Mouse (Mus musculus): ENCODE results near the gene Acacb.

The Acacb gene

DNA sequence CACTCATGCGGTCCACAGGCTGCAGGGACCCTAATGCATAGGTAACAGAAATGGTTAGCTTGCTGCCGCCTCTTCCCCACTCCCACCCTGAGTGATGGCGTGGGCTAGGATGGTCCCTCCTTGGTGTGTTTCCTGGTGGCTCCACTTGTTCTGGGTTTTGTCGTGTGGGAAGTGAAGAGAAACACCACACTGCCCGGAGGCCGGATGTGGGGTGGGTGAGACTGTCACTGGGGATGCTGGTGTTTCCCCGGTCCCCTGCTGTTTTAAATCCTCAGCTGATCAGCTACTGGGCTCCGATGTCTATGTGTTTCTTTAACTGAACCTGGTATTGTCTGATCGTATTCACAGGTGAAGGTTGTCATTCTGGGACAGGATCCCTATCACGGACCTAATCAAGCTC lies 10.8 kb upstream of the Acacb start:
- no peak for DNase-seq (ENCODE audit: low spot score in 2 of 2)

DNA sequence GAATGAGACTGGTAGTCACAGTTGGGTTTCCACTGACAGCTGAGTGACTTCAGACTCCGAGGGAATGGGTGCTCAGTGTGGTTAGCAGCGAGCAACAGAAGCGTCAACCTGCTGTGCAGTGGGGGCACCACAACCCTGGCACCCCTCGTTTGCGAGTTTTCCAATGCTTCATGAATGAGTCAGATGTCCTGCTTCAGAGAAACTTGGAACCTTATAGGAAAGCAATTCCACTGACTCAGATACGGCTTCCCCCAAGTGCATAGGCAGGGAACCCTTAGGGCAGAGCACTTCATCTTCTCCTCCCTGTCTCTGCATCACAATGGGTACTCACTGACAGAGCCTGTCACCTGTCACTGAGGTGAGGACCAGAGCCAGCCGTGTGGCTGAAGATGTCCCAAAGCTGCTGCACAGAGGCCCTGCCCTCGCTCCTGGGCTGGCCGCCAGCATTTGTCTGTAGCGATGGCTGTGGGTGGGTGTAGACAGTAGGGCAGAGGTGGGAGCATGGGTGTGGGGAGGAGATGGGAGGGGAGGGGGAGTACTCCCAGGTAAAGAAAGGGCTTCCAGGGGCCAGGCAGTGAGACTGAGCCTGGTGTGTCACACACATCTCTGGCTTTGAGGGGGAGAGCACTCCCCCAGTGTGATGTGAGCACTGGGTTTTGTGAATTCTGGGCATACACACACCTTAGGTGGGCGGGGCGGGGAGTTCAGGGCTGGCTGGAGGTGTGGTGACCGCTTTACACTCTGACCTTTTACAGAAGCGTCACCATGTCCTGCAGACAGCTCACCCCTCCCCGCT lies 8.7 kb upstream of the Acacb start:
- DNase-seq (ENCODE audit: low spot score in 2 of 2) = no peak

DNA sequence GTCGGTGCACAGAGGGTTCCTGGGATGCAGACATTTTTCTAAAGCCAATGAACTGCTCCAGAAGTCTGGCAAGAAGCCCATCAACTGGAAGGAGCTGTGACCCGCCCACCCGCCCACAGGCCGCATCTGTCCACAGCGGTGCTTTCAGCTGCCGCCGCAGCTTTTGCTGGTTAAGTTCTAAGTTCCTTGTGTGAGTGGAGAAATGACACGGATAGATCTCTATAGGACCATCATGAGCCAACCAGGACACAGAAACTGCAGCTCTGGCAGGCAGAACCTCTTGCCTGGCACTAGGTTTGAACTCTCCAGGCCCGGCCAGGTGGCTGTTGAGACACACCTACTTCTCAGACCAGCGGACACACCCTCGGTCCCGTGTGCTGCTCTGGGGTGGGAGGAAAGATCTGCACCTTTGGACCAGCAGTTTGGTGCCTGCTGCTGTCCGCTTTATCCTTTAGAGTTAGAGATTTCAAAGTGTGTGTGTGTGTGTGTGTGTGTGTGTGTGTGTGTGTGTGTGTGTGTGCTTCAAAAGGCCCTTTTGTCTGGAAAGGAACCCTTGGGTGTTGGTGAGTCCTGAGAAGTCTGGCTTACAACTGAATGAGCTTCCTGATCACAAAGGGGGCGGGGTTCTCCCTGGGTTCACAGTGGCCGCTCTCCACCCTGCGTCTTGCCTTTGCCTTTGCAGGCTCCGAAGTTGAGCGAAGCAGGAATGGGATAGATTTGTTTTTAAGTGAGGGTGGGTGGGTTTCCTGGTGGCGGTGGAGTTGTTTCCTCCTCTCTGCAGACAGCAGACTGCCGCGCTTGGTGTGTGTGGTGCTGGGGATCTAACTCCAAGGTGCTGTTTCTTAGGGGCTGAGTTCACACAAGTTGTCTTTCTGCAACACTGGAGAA lies 7.8 kb upstream of the Acacb start:
- no peak for DNase-seq (ENCODE audit: low spot score in 2 of 2)

DNA sequence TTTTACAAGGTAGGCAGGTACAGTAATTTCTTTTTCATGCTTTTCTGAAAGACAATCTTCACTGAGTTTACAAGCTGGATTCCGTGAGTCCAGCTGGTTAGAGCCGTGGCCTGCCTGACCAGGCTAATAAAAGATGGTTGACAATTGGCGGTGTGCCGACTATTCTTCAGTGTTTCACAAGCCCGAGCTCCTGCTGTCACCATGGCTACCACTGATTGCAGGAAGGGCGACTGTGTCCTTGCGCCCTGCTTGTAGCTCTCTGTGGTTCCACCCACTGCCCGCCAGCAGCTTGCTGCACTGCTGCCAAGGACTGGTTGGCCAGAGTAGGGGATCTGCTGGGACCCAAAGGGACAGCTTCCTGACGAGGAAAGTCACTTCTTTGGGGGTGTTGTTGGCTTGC lies 7.2 kb upstream of the Acacb start:
- DNase-seq (ENCODE audit: low spot score in 2 of 2) = peak in 1 of 2 experiments; percentile 75

DNA sequence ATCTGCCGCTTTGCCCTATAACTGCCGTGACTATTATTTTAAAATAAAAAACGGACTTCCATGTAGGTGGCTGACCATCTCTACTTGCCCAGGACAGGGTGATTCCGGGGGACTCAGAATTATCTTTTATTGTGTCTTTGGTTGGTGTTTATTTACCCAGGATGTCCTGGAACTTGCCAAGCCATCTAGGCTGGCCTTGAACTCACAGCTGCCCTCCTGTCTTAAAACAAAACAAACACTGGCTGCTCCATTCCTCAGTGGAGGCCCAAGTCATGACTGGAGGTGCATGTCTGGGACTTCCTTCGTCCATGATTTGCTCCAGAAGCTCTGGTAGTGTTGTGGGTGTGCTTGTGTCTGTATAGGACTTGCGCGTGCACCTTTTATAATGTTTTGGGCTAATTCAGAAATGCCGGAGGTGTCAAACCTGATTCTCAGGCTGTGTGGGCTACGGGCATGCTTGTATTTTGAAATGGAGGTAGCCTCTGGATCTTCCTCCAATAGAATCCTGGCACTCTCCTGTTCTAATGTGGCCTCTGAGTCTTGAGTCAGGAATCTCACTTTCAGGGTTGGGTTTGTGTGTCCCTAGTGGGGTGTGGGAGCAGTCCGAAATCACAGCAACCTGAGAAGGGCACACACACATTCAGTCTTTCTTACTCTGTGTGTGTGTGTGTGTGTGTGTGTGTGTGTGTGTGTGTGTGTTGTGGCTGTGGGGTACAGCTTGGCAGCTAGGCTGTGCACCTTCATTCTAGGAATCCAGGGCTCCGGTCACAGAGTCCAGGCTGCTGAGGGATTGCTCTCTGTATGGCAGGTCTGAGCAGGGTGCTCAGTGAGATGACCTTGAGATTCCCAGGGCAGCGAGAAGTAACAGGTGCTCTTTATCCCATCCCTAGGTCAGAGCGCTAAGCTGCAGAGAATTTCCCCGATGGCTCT lies 973 bp downstream of the Acacb start:
- no peak for DNase-seq (ENCODE audit: low spot score in 2 of 2)

DNA sequence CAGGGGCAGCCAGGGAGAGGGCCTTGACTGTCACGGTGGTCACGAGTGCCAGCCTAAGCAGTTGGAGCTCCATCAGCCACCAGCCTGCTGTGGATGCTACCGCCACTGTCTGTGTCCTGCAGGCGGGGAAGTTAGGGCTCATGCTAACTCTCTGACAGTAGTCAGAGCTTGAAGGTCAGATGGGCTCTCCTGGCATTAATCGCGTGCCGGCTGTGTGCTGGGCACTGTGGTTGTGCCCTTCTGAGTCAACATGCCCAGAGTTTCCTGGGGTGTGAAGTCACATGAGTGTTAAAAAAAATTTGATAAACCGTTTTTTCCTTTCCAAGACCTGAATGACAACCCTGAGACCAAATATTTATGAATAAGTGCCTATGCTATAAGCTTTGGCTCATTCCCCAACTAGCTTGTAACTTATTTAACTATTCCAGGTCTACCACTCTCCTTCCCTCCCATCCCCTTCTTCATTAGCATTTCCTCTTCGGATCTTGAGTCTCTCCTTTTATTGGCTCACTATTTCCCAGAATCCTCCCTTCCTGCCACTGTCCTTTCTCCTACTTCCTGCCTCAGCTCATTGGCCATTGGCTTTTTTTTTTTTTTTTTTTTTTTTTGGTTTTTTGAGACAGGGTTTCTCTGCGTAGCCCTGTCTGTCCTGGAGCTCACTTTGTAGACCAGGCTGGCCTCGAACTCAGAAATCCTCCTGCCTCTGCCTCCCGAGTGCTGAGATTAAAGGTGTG lies 6.2 kb downstream of the Acacb start:
- no peak for DNase-seq (ENCODE audit: low spot score in 2 of 2)

DNA sequence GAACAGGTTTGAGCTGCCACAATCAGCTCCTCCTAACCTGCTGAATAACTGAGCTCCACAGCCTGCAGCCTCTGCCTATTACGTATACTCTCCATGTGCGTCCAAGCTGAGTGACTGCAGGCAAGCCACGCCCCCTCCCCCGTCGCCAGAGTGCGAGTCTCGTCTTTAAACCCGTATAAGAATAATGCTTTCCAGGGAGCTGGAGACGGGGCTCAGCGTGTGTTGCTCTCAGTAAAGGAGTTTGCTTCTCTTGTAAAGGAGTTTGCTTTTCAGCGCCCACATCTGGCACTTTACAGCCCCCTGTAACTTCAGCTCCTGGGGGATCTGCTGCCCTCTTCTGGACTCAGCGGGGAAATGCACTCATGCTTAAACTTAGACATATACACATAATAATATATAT lies 7.2 kb downstream of the Acacb start:
- DNase-seq (ENCODE audit: low spot score in 2 of 2) = no peak

DNA sequence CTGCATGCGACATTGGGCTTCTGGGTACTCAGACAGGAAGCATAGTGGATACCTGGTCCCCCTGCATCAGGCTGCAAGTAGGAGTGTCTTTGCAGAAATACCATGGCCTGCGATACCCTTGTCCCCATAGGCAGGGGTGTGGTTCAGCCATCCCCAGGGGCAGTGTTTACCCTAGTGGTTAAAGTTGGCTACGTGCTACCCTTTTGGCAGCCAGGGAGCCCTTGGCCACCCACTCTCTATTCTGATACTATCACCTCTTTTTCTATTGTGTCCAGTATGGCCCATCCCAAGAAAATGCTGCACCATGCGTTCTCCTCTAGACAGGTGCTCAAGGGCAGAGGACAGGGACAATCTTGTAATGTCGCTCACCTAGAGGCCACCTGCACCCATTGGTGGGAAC lies 8.4 kb downstream of the Acacb start:
- DNase-seq (ENCODE audit: low spot score in 2 of 2) = no peak

DNA sequence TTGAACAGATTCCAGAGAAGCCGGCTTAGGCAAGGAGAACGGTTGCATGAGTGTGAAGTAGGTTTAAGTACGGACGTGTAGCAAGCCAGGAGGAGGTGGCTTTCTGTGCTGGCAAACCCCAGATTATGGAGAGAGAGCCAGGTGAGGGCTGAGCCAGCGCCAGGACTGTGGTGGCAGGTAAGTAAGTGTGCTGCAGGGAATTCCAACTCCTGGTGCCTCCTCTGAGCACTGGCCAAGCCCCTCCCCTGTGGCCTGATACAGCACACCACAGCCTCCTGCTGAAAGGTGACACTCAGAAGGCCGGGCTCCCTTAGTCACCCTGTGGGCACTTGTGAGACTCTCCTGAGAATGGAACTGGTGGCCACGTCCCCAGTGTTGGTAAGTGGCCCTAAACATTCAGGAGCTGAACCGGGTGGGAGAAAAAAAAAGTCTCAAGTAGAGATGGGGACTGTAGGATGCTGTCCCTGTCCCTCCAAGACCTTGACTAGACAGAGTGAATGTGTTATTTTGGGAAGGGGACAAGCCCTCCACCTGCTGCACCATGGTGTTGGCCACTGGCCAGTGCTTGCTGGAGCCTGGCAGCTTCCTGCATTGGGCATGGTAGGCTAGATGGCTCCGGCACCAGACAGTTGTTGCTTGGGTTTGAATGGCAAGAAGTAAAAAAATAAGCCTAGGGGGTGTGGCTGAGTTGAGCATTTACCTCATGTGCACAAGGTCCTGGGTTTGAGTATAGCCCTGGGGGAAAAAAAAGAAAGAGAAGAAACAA lies 9.0 kb downstream of the Acacb start:
- no peak for DNase-seq (ENCODE audit: low spot score in 2 of 2)

DNA sequence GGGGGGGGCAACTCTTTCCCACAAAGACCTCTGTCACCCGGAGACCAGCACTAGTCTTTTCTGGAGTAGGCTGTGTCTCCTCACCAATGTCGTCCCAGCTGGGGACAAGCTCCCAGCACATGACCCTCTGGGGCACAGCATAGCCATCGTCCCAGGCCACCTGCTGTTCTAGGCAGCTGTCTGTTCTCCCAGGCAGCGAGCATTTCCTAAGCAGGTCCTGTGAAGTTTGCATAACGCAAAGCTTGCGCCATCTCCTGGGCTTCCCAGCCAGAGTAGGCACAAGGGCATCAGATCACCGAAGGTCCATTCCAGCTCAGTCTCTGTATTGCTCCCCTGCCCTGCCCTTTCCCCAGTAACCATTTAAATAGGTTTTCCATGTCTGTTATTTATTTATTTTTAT lies 10.9 kb downstream of the Acacb start:
- DNase-seq (ENCODE audit: low spot score in 2 of 2) = no peak

DNA sequence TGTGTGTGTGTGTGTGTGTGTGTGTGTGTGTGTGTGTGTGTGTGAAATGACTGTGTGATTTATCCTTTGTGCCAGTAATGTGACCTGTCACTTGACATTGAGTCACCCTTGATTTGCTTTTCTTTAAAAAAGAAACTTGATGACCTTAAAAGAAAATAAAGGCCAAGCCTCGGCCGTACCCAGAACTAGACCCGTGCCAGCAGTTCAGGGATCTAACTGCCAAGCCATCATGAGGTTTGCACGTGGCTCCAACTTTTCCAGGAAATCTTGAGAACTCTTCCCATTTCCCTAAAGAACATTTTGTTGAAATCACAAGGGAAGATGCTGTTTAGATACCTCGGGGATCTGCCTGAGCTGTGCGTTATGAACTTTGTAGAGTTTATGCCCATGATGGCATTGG lies 15.1 kb downstream of the Acacb start:
- DNase-seq (ENCODE audit: low spot score in 2 of 2) = no peak

DNA sequence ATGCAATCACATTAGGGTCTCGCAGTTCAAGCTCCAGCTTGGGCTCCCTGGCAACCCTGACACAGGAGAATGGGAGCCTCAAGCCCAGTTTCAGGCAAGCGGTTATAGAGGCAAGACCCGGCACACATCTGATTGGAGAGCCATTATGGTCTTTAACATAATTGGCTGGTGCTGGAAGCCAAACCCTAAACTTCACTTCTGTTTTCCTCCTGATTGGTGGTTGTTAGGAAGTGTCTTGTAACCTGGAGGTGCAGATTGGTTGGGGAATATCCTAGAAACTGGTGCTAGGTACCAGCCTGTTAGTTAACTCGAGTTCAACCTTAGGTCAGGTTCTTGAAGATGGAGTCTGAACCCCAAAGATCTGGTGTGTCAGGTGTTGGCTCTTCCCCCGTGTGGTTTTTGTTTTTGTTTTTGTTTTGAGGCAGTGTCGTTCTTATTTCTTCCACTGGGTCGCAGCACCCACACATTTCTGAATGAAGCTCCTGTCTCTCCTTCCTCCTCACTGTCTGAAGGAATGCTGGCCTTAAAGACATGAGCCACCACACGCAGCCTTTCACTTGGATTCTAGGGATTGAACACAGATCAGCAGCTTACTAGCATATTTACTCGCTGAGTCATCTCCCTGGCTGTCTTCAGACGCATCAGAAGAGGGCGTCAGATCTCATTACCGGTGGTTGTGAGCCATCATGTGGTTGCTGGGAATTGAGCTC lies 15.9 kb downstream of the Acacb start:
- no peak for DNase-seq (ENCODE audit: low spot score in 2 of 2)

DNA sequence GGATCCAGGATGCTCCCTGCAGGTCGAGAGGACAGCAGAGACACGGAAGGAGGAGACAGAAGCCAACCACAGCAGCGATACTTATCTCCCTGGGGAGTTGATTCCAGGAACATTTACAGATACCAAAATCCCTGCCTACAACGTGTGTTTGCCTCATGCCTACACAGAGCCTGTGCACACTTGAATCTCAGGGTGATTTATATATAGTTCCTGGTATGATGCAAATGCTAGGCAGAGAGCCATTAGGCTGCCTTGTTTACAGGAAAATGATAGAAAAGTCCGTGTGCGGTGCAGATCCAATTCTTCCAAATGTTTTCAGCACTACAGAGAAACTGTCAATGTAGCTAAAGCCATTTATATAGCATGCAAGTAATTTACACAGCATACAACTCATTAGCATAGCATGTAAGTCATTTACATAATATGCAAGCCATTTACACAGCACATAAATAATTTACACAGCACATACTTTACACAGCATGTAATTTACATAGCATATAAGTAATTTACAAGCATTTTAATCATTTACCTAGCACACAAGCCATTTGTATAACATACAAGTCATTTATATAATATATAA lies 16.9 kb downstream of the Acacb start:
- peak in 1 of 2 experiments; percentile 51 for DNase-seq (ENCODE audit: low spot score in 2 of 2)

DNA sequence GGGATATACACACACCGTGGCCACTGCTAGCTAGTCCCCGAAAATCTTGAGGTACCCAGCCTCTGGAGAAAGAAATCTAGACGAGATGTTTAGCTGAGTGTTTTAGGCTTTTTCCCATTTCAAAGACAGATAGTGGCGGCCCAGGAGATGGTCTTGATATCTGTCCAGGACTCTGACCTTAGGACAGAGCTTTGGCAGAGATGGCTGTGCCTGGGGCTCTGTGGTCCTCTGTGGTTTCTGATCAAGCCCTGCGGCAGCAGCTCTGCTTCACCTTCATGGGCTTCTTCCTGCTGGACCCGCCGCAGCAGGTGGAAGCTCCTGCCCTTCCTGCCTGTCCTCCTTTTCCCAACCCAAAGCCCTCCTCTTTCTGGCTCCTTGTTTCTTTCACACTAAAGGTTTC lies 24.0 kb downstream of the Acacb start:
- no peak for DNase-seq (ENCODE audit: low spot score in 2 of 2)

DNA sequence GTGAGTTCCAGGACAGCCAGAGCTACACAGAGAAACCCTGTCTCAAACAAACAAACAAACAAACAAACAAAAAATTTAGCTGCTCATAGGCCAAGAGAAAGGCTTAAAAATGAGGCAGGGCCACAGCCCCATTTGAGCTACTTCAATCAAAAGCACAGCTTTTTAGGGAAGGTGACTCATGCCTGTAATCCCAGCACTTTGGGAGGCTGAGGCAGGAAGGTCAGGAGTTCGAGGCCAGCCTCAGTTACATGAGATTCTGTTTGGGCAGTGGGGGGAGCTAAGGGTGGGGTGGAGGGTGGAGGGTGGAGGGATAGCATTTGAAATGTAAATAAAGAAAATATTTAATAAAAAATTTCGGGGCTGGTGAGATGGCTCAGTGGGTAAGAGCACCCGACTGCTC lies 26.6 kb downstream of the Acacb start:
- no peak for DNase-seq (ENCODE audit: low spot score in 2 of 2)

DNA sequence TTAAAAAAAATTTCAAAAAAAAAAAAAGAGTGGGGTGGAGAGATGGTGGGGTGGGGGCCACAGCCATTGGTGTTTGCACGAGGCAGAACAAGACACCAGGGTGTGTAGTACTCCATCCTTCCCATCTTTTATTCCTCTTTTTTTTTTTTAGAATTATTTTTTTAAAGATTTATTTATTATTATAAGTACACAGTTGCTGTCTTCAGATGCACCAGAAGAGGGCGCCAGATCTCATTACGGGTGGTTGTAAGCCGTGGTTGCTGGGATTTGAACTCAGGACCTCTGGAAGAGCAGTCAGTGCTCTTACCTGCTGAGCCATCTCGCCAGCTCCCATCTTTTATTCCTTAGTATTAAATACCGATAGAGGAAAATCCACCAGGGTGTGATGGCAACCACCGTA lies 27.1 kb downstream of the Acacb start:
- DNase-seq (ENCODE audit: low spot score in 2 of 2) = no peak

DNA sequence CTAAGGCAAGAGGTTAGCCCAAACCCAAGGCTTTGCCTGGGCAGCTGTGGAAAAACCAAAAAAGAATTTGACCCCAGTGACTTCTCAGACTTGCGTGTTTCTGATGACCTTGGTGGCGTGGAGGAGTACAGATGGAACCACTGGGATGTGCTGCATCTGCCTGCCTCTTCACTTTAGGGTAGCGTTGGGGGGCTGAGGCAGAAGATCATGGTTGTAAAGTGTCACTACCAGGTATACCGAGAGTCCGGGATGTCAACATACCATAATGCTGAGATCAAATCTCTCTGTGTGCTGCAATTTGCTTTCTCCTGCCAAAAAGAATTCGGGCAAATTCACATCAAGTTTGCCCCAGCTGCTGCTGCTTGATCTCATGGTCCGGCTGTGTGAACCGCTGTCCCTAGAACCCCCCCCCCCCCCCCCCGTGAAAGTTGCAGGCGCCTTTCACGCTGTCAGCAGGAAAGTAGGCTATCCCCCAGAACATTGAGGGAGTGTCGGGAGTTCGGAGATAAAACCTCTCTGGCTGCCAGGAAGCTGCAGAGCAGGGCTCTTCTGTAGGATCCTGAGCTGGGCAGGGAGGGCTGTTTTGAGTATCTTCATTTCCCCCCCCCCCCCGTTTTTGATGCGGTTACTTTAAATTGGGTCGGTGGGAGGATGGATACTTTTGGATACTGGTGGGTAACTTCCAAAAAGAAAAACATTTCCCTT lies 27.7 kb downstream of the Acacb start:
- no peak for DNase-seq (ENCODE audit: low spot score in 2 of 2)

DNA sequence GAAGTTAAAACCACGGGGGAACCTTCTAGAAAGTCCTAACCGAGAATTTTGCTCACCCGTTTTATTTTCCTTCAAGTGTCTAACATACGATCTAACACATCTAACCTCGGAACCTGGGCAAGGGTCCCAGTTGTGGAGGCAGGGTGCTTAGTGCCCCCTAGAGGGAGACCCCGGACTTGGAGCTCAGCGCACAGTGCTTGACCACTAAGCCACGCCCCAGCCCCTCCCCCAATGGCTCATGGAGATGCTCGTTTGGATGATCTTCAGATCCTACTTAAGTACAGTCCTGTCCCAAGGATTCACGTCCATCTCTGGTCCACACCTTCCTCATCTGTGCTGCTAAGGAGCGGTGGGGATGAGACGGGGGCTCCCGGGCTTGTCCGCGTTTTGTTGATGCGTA lies 28.3 kb downstream of the Acacb start:
- no peak for DNase-seq (ENCODE audit: low spot score in 2 of 2)

DNA sequence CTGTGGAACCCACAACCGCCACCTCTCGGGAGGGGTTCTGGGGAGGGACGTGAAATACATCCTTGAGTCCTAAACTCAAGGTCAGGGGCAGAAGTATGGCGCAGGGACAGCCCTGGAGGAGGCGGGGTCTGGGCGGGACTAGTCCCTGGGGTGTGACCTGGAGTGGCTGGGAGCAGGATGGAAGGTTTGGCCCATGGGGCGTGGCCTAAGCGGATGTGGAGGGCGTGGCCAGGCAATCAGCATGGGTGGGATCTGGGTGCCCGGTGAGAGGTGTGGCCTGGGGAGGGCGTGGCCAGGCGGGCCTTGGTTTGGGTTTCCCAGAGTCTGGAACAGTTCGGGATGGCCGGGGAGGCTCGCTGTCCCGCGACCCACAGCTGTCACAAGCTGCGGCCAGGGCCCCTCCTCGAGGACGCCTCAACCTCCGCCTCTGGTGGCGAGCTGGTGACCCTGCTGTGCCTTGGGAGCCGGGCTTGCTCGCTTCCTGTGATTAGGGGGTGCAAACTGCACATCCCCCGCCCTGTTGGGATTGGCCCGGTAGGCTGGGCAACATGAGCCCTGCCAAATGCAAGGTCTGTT lies 29.3 kb downstream of the Acacb start:
- peak; percentile 35 to 69 for DNase-seq (ENCODE audit: low spot score in 2 of 2)

Measured in left cerebral cortex, adult 9 months (tissue).